Mouse (Mus musculus): ENCODE results near the gene Tomm6. TPM values are rescaled to one million over a fixed set of nuclear protein-coding genes. Genes with fewer than 3 reads are reported as not detected.

Gene Tomm6
- polyA plus RNA-seq, 1 experiment from 2014 or later, result 167 TPM

DNA sequence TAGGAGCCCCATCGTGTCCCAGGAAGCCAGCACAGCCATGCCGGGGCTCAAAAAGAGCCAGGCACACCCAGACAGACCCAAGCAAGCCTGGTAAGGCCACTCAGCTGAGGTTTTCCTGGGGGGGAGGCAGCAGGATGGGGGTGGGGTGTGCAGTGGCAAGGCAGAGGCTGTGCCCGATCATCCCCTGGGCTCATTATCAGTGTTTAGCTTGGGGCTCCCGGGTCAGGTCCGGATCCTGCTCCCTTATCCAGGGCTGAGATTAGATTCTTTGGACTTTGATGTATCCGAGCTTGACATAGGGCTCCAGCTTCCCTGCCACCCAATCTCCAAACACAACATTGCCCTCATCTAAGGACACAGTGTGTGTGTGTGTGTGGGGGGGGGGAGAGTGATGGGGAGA lies 23.7 kb upstream of the Tomm6 start:
- H3K27me3 ChIP-seq, result peaks cover 6% of the 10 kb centered on the region
- ChIA-PET POLR2A (interaction anchor here (0.6 kb wide), 1 partner anchor 702 kb away, joined by 3 read pairs; the partner anchor contains the start of gene Ubr2), CTCF (no interaction called here)
- no peak for TF ChIP-seq CTCF (IDR thresholded peaks at IDR 0.05)
- DNase-seq (ENCODE audit: low read depth, low spot score) (no peak), ATAC-seq (no peak)
- in situ Hi-C loops (cut with MboI; ENCODE audit: low pct_unique_long_range_greater_than_20kb), result no loop called here

DNA sequence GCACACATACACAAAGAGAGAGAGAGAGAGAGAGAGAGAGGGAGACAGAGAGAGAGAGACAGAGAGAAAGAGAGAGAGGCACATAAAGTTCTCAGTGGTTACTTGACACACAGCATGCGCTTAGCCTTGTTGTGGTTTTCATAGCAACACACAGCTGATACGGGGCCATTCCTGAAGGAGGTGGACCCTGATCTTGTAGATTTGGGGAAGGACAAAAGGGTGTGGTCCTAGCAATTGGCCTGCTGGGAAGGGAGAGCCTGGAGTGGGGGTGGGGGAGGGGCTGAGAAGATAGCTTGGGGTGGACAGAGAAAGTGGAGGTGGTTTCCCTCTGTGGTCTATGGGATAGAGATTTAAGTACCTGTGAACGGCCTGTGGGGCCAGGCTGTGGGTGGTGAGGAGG lies 21.9 kb upstream of the Tomm6 start:
- ChIA-PET CTCF (interaction anchor here (1.1 kb wide), 1 partner anchor 82 kb away, joined by 3 read pairs; no protein-coding TSS in a partner anchor), POLR2A (no interaction called here)
- DNase-seq (ENCODE audit: low read depth, low spot score), result no peak
- no peak for TF ChIP-seq CTCF (IDR thresholded peaks at IDR 0.05)
- in situ Hi-C loops (cut with MboI; ENCODE audit: low pct_unique_long_range_greater_than_20kb), result no loop called here
- peaks cover 3% of the 10 kb centered on the region for H3K27me3 ChIP-seq
- no peak for ATAC-seq

DNA sequence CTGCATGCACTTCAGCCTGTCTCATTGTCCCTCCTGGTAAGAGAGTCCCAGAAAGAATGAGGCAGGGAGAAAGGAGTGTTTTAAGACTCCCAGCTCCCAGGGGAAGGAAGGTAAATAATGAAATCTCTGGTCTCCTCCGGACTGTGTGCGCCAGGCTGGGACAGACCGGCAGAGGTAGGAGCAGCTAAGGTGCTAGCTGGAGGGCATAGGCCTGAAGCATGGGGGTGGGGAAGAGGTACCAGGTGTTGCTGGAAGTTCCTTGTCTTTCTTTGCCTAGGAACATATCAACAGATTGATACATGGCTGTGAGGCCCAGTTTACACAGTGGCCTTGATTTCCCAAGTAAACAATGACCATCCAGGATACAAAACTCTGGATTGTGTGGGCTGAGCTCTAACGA lies 20.8 kb upstream of the Tomm6 start:
- TF ChIP-seq CTCF (IDR thresholded peaks at IDR 0.05), result no peak
- CTCF ChIA-PET, result interaction anchor here (1.1 kb wide), 1 partner anchor 84 kb away, joined by 3 read pairs; no protein-coding TSS in a partner anchor
- POLR2A ChIA-PET, result no interaction called here
- ATAC-seq (no peak), DNase-seq (ENCODE audit: low read depth, low spot score) (no peak)
- in situ Hi-C loops (cut with MboI; ENCODE audit: low pct_unique_long_range_greater_than_20kb), result no loop called here
- H3K27me3 ChIP-seq, result no peaks in the 10 kb centered on the region

DNA sequence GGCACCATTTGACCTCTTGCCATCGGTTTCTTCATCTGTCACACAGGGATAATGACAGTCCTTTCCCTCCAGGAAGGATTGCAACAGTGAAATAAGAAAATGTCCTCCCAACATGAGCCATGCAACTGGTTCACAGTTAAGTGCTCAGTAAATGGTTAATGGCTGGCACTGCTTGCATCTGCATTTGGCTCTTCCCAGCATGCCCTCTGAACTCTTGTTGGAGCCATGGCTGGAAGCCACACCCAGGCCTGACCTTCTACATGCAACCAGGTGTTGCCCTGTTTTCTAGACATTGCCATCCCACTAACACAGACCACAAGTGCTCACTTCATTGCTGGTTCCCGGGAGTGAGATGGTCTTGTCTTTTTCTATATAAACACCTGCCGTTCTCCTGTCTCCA lies 19.8 kb upstream of the Tomm6 start:
- in situ Hi-C loops (cut with MboI; ENCODE audit: low pct_unique_long_range_greater_than_20kb), result no loop called here
- ATAC-seq (no peak), DNase-seq (ENCODE audit: low read depth, low spot score) (no peak)
- no peak for TF ChIP-seq CTCF (IDR thresholded peaks at IDR 0.05)
- H3K27me3 ChIP-seq, result no peaks in the 10 kb centered on the region
- POLR2A ChIA-PET, result no interaction called here
- CTCF ChIA-PET, result no interaction called here

DNA sequence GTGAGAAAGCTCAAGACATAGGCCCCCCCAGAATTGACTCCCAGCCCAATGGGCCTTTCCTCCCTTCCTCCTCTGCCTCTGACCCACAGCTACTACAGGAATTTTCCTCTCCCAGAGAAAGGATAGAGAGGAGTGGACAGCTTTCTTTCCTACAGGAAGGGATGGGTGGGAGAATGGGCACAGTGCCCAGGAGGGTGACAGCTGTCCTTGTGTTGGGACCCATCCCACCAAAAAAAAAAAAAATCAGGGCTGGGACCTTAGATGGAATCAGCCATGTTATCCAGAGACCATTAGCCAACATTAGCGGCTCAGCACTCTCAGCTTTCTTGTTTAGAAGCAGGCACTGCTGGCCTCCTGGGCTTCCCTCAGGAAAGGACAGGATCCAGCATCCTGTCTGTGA lies 18.0 kb upstream of the Tomm6 start:
- ATAC-seq, result no peak
- in situ Hi-C loops (cut with MboI; ENCODE audit: low pct_unique_long_range_greater_than_20kb), result no loop called here
- POLR2A ChIA-PET, result interaction anchor here (0.8 kb wide), 1 partner anchor 18 kb away, joined by 3 read pairs; the partner anchor contains the start of genes Frs3 and Tomm6
- no peak for TF ChIP-seq CTCF (IDR thresholded peaks at IDR 0.05)
- no peak for DNase-seq (ENCODE audit: low read depth, low spot score)
- CTCF ChIA-PET, result interaction anchor here (1.7 kb wide), 1 partner anchor 12 kb away, joined by 7 read pairs; the partner anchor contains the start of genes Gm21981 and Prickle4
- no peaks in the 10 kb centered on the region for H3K27me3 ChIP-seq

DNA sequence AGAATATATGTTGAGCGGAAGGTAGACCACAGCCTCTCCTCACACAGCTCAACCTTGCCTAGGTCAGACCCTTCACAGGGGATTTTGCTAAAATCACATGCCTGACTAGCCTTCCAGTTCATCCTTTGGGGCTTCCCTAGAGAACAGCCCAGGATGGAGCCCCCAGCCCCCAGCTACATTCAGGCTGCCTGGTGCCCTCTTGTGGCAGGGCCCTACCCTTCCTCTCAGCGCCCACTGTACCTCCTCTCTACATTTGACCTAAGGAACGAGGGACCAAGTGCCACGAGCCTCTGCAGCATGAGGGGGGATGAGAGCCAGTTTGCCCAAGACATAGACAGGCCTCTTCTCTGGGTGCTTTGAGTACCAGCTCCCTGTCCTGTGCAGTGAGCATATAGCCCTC lies 16.5 kb upstream of the Tomm6 start:
- no peak for DNase-seq (ENCODE audit: low read depth, low spot score)
- no peaks in the 10 kb centered on the region for H3K27me3 ChIP-seq
- ATAC-seq, result no peak
- no peak for TF ChIP-seq CTCF (IDR thresholded peaks at IDR 0.05)
- ChIA-PET CTCF (interaction anchor here (1.7 kb wide), 1 partner anchor 10 kb away, joined by 7 read pairs; the partner anchor contains the start of genes Gm21981 and Prickle4), POLR2A (no interaction called here)
- in situ Hi-C loops (cut with MboI; ENCODE audit: low pct_unique_long_range_greater_than_20kb), result no loop called here

DNA sequence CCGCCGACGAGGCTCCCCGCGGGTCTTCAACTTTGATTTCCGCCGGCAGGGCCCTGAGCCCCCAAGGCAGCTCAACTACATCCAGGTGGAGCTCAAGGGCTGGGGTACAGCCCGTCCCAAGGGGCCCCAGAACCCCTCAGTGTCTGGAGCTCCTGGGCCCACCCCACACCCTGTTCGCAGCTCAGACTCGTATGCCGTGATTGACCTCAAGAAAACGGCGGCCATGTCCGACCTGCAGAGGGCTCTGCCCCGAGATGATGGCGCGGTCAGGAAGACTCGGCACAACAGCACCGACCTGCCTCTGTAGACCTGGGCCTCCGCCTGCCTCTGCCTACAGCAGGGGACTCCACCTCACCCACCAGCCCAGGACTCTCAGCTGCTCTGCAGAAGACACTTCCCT lies 15.4 kb upstream of the Tomm6 start:
- in situ Hi-C loops (cut with MboI; ENCODE audit: low pct_unique_long_range_greater_than_20kb), result no loop called here
- ChIA-PET POLR2A (no interaction called here), CTCF (no interaction called here)
- ATAC-seq, result no peak
- DNase-seq (ENCODE audit: low read depth, low spot score), result no peak
- no peaks in the 10 kb centered on the region for H3K27me3 ChIP-seq
- no peak for TF ChIP-seq CTCF (IDR thresholded peaks at IDR 0.05)

DNA sequence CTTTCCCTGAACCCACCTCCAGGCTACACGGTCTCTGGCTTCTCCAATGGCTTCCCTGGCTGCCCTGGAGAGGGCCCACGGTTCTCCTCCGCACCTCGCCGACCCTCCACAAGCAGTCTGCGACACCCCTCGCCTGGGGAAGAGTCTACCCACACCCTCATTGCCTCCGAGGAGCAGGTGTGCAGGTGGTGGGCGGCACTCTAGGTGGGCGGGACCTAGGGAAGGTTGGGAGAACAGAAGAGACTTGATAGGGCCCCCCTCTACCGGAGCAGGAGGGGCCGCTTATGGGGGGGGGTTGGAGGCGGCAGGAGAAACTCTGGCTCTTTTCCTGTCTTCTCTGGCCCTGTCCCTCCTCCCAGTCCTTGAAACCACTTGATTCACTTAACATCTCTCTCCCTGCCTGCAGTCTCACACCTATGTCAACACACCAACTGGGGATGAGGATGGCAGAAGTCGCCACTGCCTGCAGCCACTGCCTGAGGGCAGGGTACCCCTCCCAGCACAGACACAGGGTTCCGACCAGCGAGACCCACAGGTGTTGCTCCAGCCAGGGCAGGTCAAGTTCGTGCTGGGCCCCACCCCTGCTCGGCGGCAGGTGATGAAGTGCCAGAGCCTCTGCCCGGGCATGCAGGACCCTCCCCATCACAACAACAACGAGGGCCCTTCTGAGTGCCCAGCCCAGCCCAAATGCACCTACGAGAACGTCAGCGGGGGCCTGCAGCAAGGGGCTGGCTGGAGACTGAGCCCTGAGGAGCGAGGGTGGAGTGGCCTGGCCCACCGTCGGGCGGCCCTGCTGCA lies 14.6 kb upstream of the Tomm6 start:
- in situ Hi-C loops (cut with MboI; ENCODE audit: low pct_unique_long_range_greater_than_20kb), result no loop called here
- no peaks in the 10 kb centered on the region for H3K27me3 ChIP-seq
- ChIA-PET POLR2A (no interaction called here), CTCF (no interaction called here)
- no peak for DNase-seq (ENCODE audit: low read depth, low spot score)
- TF ChIP-seq CTCF (IDR thresholded peaks at IDR 0.05), result no peak
- no peak for ATAC-seq

DNA sequence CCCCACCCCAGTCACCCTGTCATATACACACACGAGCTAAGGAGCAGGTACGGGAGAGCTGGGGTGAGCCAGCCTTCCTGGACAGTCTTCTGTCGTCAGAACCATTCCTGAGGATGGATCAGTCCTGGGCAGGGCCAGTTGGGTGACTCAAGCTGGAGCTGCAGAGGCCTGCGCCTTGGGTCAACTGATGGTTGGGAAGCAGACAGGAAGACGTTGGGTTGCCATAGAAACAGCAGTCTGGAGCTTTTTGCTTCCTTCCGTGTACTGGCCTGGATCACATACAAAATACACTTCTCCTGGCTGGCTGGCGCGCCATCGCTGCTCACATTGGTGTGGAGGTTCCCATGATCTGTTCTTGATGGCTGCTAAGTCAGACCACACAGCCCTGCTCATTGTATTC lies 13.6 kb upstream of the Tomm6 start:
- H3K27me3 ChIP-seq, result no peaks in the 10 kb centered on the region
- no peak for DNase-seq (ENCODE audit: low read depth, low spot score)

DNA sequence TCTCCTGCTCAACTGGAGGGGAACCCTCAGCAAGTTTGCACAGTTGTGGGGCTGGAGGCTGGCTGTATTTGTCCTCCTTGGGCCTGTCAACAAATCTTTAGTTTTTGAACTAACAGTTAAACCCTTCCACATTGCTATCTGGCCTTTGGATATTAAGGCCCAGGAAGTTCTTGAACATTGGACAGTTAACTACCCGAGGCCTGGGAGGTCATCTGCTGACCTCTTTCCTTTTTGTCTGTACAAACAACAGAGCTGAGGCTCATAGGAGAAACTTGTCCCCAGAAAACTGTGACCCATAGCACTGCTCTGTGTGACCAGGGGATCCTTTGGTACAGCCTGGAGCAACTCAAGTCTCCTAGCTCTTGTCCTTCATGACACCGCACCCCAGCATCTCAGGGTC lies 10.9 kb upstream of the Tomm6 start:
- ChIA-PET POLR2A (no interaction called here), CTCF (no interaction called here)
- ATAC-seq (no peak), DNase-seq (ENCODE audit: low read depth, low spot score) (no peak)
- H3K27me3 ChIP-seq, result no peaks in the 10 kb centered on the region
- no peak for TF ChIP-seq CTCF (IDR thresholded peaks at IDR 0.05)
- in situ Hi-C loops (cut with MboI; ENCODE audit: low pct_unique_long_range_greater_than_20kb), result loop anchor here (5.0 kb wide), 1 partner anchor 33 kb away; no protein-coding TSS in a partner anchor

More for the DNA sequence above, 13.6 kb upstream of the Tomm6 start:
- in situ Hi-C loops (cut with MboI; ENCODE audit: low pct_unique_long_range_greater_than_20kb), result no loop called here
- ChIA-PET CTCF (interaction anchor here (1.0 kb wide), 1 partner anchor 58 kb away, joined by 3 read pairs; no protein-coding TSS in a partner anchor), POLR2A (no interaction called here)
- TF ChIP-seq CTCF (IDR thresholded peaks at IDR 0.05), result no peak
- no peak for ATAC-seq

DNA sequence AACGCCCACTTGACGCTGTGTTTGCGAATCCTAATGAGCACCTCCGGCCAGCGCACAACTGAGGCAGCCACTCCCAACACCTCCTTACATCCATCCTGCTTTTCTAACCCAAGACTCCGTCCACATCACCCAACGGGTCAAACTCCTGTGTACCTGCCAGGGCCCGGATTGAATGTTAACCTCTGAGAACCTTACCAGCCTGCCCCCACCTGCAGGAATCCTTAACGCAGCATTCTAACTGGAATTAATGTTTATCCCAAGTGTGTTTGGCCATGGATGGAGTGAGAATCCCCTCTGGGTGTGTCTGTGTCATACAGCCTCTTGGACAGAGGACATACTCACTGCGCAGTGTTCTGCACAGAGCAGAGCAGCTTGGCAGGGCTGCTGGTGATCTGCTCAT lies 10.0 kb upstream of the Tomm6 start:
- ATAC-seq (no peak), DNase-seq (ENCODE audit: low read depth, low spot score) (no peak)
- ChIA-PET POLR2A (no interaction called here), CTCF (no interaction called here)
- no peaks in the 10 kb centered on the region for H3K27me3 ChIP-seq
- no peak for TF ChIP-seq CTCF (IDR thresholded peaks at IDR 0.05)
- in situ Hi-C loops (cut with MboI; ENCODE audit: low pct_unique_long_range_greater_than_20kb), result loop anchor here (5.0 kb wide), 1 partner anchor 34 kb away; no protein-coding TSS in a partner anchor

All from Patski (cell line).